Mouse (Mus musculus): ENCODE data around the gene Prpf8. TPM values are rescaled to one million over a fixed set of nuclear protein-coding genes. Genes with fewer than 3 reads are reported as not detected.

Prpf8 gene
- polyA plus RNA-seq, 1 experiment: 90.2 TPM

- Histone ChIP-seq H3K4me3 (replicated peaks; ENCODE audit: extremely low read depth, low read depth, low read length) (no peak overlapping the region), H3K4me1 (ENCODE audit: control insufficient read depth, insufficient read depth, low read length) (no peaks in the 10 kb centered on the region)
- no peak for DNase-seq
- WGBS: 65% methylated on average over 7 of the region's 7 CpGs
- no peak for TF ChIP-seq POLR2A (IDR thresholded peaks at IDR 0.05; ENCODE audit: borderline replicate concordance, extremely low read depth, low read depth, low read length)
- no peak for TF ChIP-seq CTCF (IDR thresholded peaks at IDR 0.05; ENCODE audit: insufficient read depth, low read length)
These were observed 13.2 kb upstream of the Prpf8 start for GRCm38 (mm10) chr11:75473376-75473775.

GRCm38 (mm10) chr11:75486192-75486591, 424 bp upstream of the Prpf8 start:
- Histone ChIP-seq H3K4me3 (replicated peaks; ENCODE audit: extremely low read depth, low read depth, low read length) (no peak overlapping the region), H3K4me1 (ENCODE audit: control insufficient read depth, insufficient read depth, low read length) (peaks cover 9% of the 10 kb centered on the region)
- DNase-seq: no peak
- TF ChIP-seq POLR2A (IDR thresholded peaks at IDR 0.05; ENCODE audit: borderline replicate concordance, extremely low read depth, low read depth, low read length) (no peak), CTCF (IDR thresholded peaks at IDR 0.05; ENCODE audit: insufficient read depth, low read length) (no peak)
- 21% methylated on average over 3 of the region's 3 CpGs for WGBS

- H3K4me3 ChIP-seq (replicated peaks; ENCODE audit: extremely low read depth, low read depth, low read length): peak overlapping the region; percentile 83
- no peak for TF ChIP-seq CTCF (IDR thresholded peaks at IDR 0.05; ENCODE audit: insufficient read depth, low read length)
- no peak for TF ChIP-seq POLR2A (IDR thresholded peaks at IDR 0.05; ENCODE audit: borderline replicate concordance, extremely low read depth, low read depth, low read length)
- DNase-seq: no peak
- 19% methylated on average over 6 of the region's 6 CpGs for WGBS
- peaks cover 9% of the 10 kb centered on the region for H3K4me1 ChIP-seq (ENCODE audit: control insufficient read depth, insufficient read depth, low read length)
These were observed 880 bp downstream of the Prpf8 start for GRCm38 (mm10) chr11:75487496-75487895.

- TF ChIP-seq POLR2A (IDR thresholded peaks at IDR 0.05; ENCODE audit: borderline replicate concordance, extremely low read depth, low read depth, low read length): no peak
- no peak for TF ChIP-seq CTCF (IDR thresholded peaks at IDR 0.05; ENCODE audit: insufficient read depth, low read length)
- Histone ChIP-seq H3K4me3 (replicated peaks; ENCODE audit: extremely low read depth, low read depth, low read length) (no peak overlapping the region), H3K4me1 (ENCODE audit: control insufficient read depth, insufficient read depth, low read length) (no peaks in the 10 kb centered on the region)
- no peak for DNase-seq
- WGBS: 85% methylated on average over 10 of the region's 10 CpGs
These were observed 7.9 kb downstream of the Prpf8 start for GRCm38 (mm10) chr11:75494296-75495049.

- DNase-seq: no peak
- WGBS: 54% methylated on average over 1 of the region's 1 CpGs
- H3K4me1 ChIP-seq (ENCODE audit: control insufficient read depth, insufficient read depth, low read length): no peaks in the 10 kb centered on the region
- TF ChIP-seq POLR2A (IDR thresholded peaks at IDR 0.05; ENCODE audit: borderline replicate concordance, extremely low read depth, low read depth, low read length): no peak
- no peak for TF ChIP-seq CTCF (IDR thresholded peaks at IDR 0.05; ENCODE audit: insufficient read depth, low read length)
- no peak overlapping the region for H3K4me3 ChIP-seq (replicated peaks; ENCODE audit: extremely low read depth, low read depth, low read length)
These were observed 11.5 kb downstream of the Prpf8 start for GRCm38 (mm10) chr11:75498126-75498525.

- no peak for TF ChIP-seq CTCF (IDR thresholded peaks at IDR 0.05; ENCODE audit: insufficient read depth, low read length)
- no peak for TF ChIP-seq POLR2A (IDR thresholded peaks at IDR 0.05; ENCODE audit: borderline replicate concordance, extremely low read depth, low read depth, low read length)
- no peak for DNase-seq
- WGBS: 97% methylated on average over 4 of the region's 4 CpGs
- Histone ChIP-seq H3K4me3 (replicated peaks; ENCODE audit: extremely low read depth, low read depth, low read length) (no peak overlapping the region), H3K4me1 (ENCODE audit: control insufficient read depth, insufficient read depth, low read length) (peaks cover 8% of the 10 kb centered on the region)
These were observed 21.5 kb downstream of the Prpf8 start for GRCm38 (mm10) chr11:75508162-75508561.

GRCm38 (mm10) chr11:75508904-75509303, 22.3 kb downstream of the Prpf8 start:
- no peak for TF ChIP-seq CTCF (IDR thresholded peaks at IDR 0.05; ENCODE audit: insufficient read depth, low read length)
- TF ChIP-seq POLR2A (IDR thresholded peaks at IDR 0.05; ENCODE audit: borderline replicate concordance, extremely low read depth, low read depth, low read length): no peak
- no peak for DNase-seq
- 49% methylated on average over 8 of the region's 8 CpGs for WGBS
- Histone ChIP-seq H3K4me1 (ENCODE audit: control insufficient read depth, insufficient read depth, low read length) (peaks cover 8% of the 10 kb centered on the region), H3K4me3 (replicated peaks; ENCODE audit: extremely low read depth, low read depth, low read length) (no peak overlapping the region)

- Histone ChIP-seq H3K4me1 (ENCODE audit: control insufficient read depth, insufficient read depth, low read length) (peaks cover 8% of the 10 kb centered on the region), H3K4me3 (replicated peaks; ENCODE audit: extremely low read depth, low read depth, low read length) (peak within 1 kb of the TSS; percentile 79)
- WGBS: 2% methylated on average over 43 of the region's 43 CpGs
- TF ChIP-seq CTCF (IDR thresholded peaks at IDR 0.05; ENCODE audit: insufficient read depth, low read length) (no peak), POLR2A (IDR thresholded peaks at IDR 0.05; ENCODE audit: borderline replicate concordance, extremely low read depth, low read depth, low read length) (0 out of 2 replicates have a peak, but pooled peaks have one; percentile 37)
- DNase-seq: peak; percentile 83
These were observed 23.4 kb downstream of the Prpf8 start, which contains the start of gene Rilp for GRCm38 (mm10) chr11:75509741-75510626. Gene Rilp (plus strand): TSS chr11:75510094.

- 2% methylated on average over 24 of the region's 24 CpGs for WGBS
- H3K4me3 ChIP-seq (replicated peaks; ENCODE audit: extremely low read depth, low read depth, low read length): peak overlapping the region; percentile 79
- peak; percentile 88; the same call in 1 of the 2 replicates for TF ChIP-seq POLR2A (IDR thresholded peaks at IDR 0.05; ENCODE audit: borderline replicate concordance, extremely low read depth, low read depth, low read length)
- peak; percentile 74 for TF ChIP-seq CTCF (IDR thresholded peaks at IDR 0.05; ENCODE audit: insufficient read depth, low read length)
- H3K4me1 ChIP-seq (ENCODE audit: control insufficient read depth, insufficient read depth, low read length): peaks cover 8% of the 10 kb centered on the region
- peak; percentile 90 for DNase-seq
These were observed 24.0 kb downstream of the Prpf8 start for GRCm38 (mm10) chr11:75510627-75510993.
